8 mouse cellular contexts compared by ENCODE assay signal in genomic region chr7:3262789-3263188, GRCm38 (mm10). TPM values are rescaled to one million over a fixed set of nuclear protein-coding genes. Genes with fewer than 3 reads are reported as not detected.
DNase-seq lines count a peak whose midpoint lies in the region; ATAC-seq and TF ChIP-seq lines count a peak whose summit lies in the region.

No protein-coding gene starts in this region.

- no peak overlapping the region for H3K4me3 ChIP-seq in hindbrain, embryonic 10.5 days
- H3K4me3 ChIP-seq in hindbrain, embryonic 13.5 days: no peak overlapping the region
- H3K4me3 ChIP-seq in C2C12 (ENCODE audit: insufficient read depth, poor library complexity, severe bottlenecking): no peak overlapping the region
- no peak overlapping the region for H3K4me3 ChIP-seq in embryonic facial prominence, embryonic 10.5 days
- no peak overlapping the region for H3K4me3 ChIP-seq in midbrain, postnatal 0 days (ENCODE audit: low read depth, low read length)

- H3K4me1 ChIP-seq in hindbrain, embryonic 10.5 days (replicated peaks): peaks cover 4% of the 10 kb centered on the region; the same call in 1 of the 2 replicates
- no peaks in the 10 kb centered on the region for H3K4me1 ChIP-seq in hindbrain, embryonic 13.5 days (replicated peaks)
- 0 out of 2 replicates have a peak, but pooled peaks cover 2% of the 10 kb centered on the region for H3K4me1 ChIP-seq in embryonic facial prominence, embryonic 10.5 days
- H3K4me1 ChIP-seq in midbrain, postnatal 0 days (ENCODE audit: insufficient read depth, low read length): no peaks in the 10 kb centered on the region

- H3K79me3 ChIP-seq in C2C12 (ENCODE audit: low read depth): no peaks in the 10 kb centered on the region

- H3ac ChIP-seq in C2C12 (ENCODE audit: control insufficient read depth, insufficient read length, low read depth): no peak overlapping the region

- H3K36me3 ChIP-seq in hindbrain, embryonic 10.5 days: no peaks in the 10 kb centered on the region
- H3K36me3 ChIP-seq in hindbrain, embryonic 13.5 days: no peaks in the 10 kb centered on the region
- H3K36me3 ChIP-seq in C2C12 (ENCODE audit: control insufficient read depth, insufficient read depth): no peaks in the 10 kb centered on the region
- no peaks in the 10 kb centered on the region for H3K36me3 ChIP-seq in embryonic facial prominence, embryonic 10.5 days (replicated peaks)
- H3K36me3 ChIP-seq in midbrain, postnatal 0 days (ENCODE audit: insufficient read depth, low read length): no peaks in the 10 kb centered on the region

- no peak overlapping the region for H3K27ac ChIP-seq in hindbrain, embryonic 10.5 days
- no peak overlapping the region for H3K27ac ChIP-seq in hindbrain, embryonic 13.5 days
- no peak overlapping the region for H3K27ac ChIP-seq in embryonic facial prominence, embryonic 10.5 days (replicated peaks)
- no peak overlapping the region for H3K27ac ChIP-seq in midbrain, postnatal 0 days (ENCODE audit: low read depth, low read length)

- DNase-seq in hindbrain, embryonic 10.5 days (ENCODE audit: low spot score): peak; percentile 20
- DNase-seq in MN1 (ENCODE audit: low spot score): peak; percentile 30
- DNase-seq in embryonic facial prominence, embryonic 10.5 days (ENCODE audit: low spot score): peak; percentile 39
- DNase-seq in midbrain, postnatal 0 days (ENCODE audit: low spot score): peak; percentile 27
- DNase-seq in left cerebral cortex, adult 8-10 months (ENCODE audit: low spot score in 2 of 2): no peak
- no peak for DNase-seq in layer of hippocampus, adult 11-12 months (ENCODE audit: low spot score)

- peaks cover 10% of the 10 kb centered on the region; the same call in 1 of the 2 replicates for H3K27me3 ChIP-seq in hindbrain, embryonic 10.5 days (ENCODE audit: insufficient read depth, poor library complexity, severe bottlenecking)
- peaks cover 10% of the 10 kb centered on the region; the same call in 1 of the 2 replicates for H3K27me3 ChIP-seq in hindbrain, embryonic 13.5 days
- no peaks in the 10 kb centered on the region for H3K27me3 ChIP-seq in C2C12 (ENCODE audit: control insufficient read depth, insufficient read depth, insufficient read length)
- peaks cover 16% of the 10 kb centered on the region for H3K27me3 ChIP-seq in embryonic facial prominence, embryonic 10.5 days (replicated peaks; ENCODE audit: low read depth, poor library complexity, severe bottlenecking)
- no peaks in the 10 kb centered on the region; the same call in 1 of the 2 replicates for H3K27me3 ChIP-seq in midbrain, postnatal 0 days (ENCODE audit: insufficient read depth, low read length)

- H3K9me3 ChIP-seq in hindbrain, embryonic 10.5 days: no peaks in the 10 kb centered on the region
- no peaks in the 10 kb centered on the region for H3K9me3 ChIP-seq in hindbrain, embryonic 13.5 days
- H3K9me3 ChIP-seq in embryonic facial prominence, embryonic 10.5 days: no peaks in the 10 kb centered on the region
- no peaks in the 10 kb centered on the region for H3K9me3 ChIP-seq in midbrain, postnatal 0 days (ENCODE audit: low read length)

- no peaks in the 10 kb centered on the region for H3K79me2 ChIP-seq in C2C12 (ENCODE audit: control insufficient read depth, insufficient read depth)

- H3K9ac ChIP-seq in hindbrain, embryonic 13.5 days: no peak overlapping the region
- no peak overlapping the region for H3K9ac ChIP-seq in midbrain, postnatal 0 days (replicated peaks; ENCODE audit: low read length, poor library complexity, severe bottlenecking)

- WGBS in hindbrain, embryonic 10.5 days: 48% methylated on average over 2 of the region's 2 CpGs
- 37% methylated on average over 2 of the region's 2 CpGs for WGBS in hindbrain, embryonic 13.5 days
- 36% methylated on average over 2 of the region's 2 CpGs for WGBS in embryonic facial prominence, embryonic 10.5 days
- 35% methylated on average over 2 of the region's 2 CpGs for WGBS in midbrain, postnatal 0 days

- peak; percentile 21 for TF ChIP-seq CTCF in C2C12 (IDR thresholded peaks at IDR 0.05; ENCODE audit: control insufficient read depth, insufficient read depth, insufficient read length)
- peak; percentile 58 for TF ChIP-seq CTCF in midbrain, postnatal 0 days (IDR thresholded peaks at IDR 0.05)

- no peak for ATAC-seq in hindbrain, embryonic 13.5 days (ENCODE audit: low FRiP score)
- ATAC-seq in midbrain, postnatal 0 days (ENCODE audit: low FRiP score): no peak

- H3K4me2 ChIP-seq in hindbrain, embryonic 13.5 days: no peak overlapping the region
- H3K4me2 ChIP-seq in midbrain, postnatal 0 days (ENCODE audit: low read depth, low read length, poor library complexity, severe bottlenecking): no peak overlapping the region

TF ChIP-seq in C2C12, 6 proteins besides CTCF, POLR2A, EP300 and RAD21:
- no peak for TF ChIP-seq CEBPB (IDR thresholded peaks at IDR 0.05; ENCODE audit: low read depth)
- no peak for TF ChIP-seq MAX (IDR thresholded peaks at IDR 0.05)
- TF ChIP-seq MYOG (IDR thresholded peaks at IDR 0.05; ENCODE audit: control insufficient read depth, extremely low read depth, insufficient read length): no peak
- no peak for TF ChIP-seq MYOD1 (IDR thresholded peaks at IDR 0.05; ENCODE audit: control insufficient read depth, insufficient read length, low read depth)
- no peak for TF ChIP-seq FOSL1 (IDR thresholded peaks at IDR 0.05; ENCODE audit: insufficient read depth, low read length, poor library complexity, severe bottlenecking)
- TF ChIP-seq USF1 (IDR thresholded peaks at IDR 0.05; ENCODE audit: low read depth): no peak
TF ChIP-seq in C2C12: peak in this region for 0.

RNA-seq across cellular contexts. Expression of gene Nlrp12, which starts 13.2 kb away (rescaled TPM):
- polyA plus RNA-seq in hindbrain, embryonic 10.5 days (2016; fragmentation: Nextera tagmentation; extraction: Ambion mirVana): not detected in 2 replicates
- 0.05 TPM in 1 of 2 replicates, not detected in the other for polyA plus RNA-seq in hindbrain, embryonic 13.5 days (2015; fragmentation: Nextera tagmentation; extraction: Ambion mirVana)
- polyA plus RNA-seq in C2C12 (2012; fragmentation: generic; extraction: Trizol): 0.01 TPM
- polyA plus RNA-seq in embryonic facial prominence, embryonic 10.5 days (2016; fragmentation: Nextera tagmentation; extraction: Ambion mirVana): 0.02 TPM in 1 of 2 replicates, not detected in the other
- 0.05 and 0.16 TPM in 2 replicates for total RNA-seq in midbrain, postnatal 0 days (2014; rRNA removed)
- 0.09 TPM in 1 of 2 replicates, not detected in the other for polyA plus RNA-seq in midbrain, postnatal 0 days (2015; fragmentation: Nextera tagmentation; extraction: Ambion mirVana)
- total RNA-seq in left cerebral cortex, adult 8-10 months (2022): not detected

RNA-seq across cellular contexts. Expression of gene Myadm, which starts 26.1 kb away (rescaled TPM):
- polyA plus RNA-seq in hindbrain, embryonic 10.5 days (2016; fragmentation: Nextera tagmentation; extraction: Ambion mirVana): 33.1 and 37.7 TPM in 2 replicates
- polyA plus RNA-seq in hindbrain, embryonic 13.5 days (2015; fragmentation: Nextera tagmentation; extraction: Ambion mirVana): 29.0 and 29.8 TPM in 2 replicates
- 157 TPM for polyA plus RNA-seq in C2C12 (2012; fragmentation: generic; extraction: Trizol)
- 27.5 and 28.2 TPM in 2 replicates for polyA plus RNA-seq in embryonic facial prominence, embryonic 10.5 days (2016; fragmentation: Nextera tagmentation; extraction: Ambion mirVana)
- total RNA-seq in midbrain, postnatal 0 days (2014; rRNA removed): 27.4 and 39.4 TPM in 2 replicates
- polyA plus RNA-seq in midbrain, postnatal 0 days (2015; fragmentation: Nextera tagmentation; extraction: Ambion mirVana): 24.2 and 27.2 TPM in 2 replicates
- total RNA-seq in left cerebral cortex, adult 8-10 months (2022): 10 to 100 TPM; 42.1 to 50.5 (median 47.1) TPM

RNA-seq across cellular contexts. Expression of gene Prkcg, which starts 26.2 kb away (rescaled TPM):
- polyA plus RNA-seq in hindbrain, embryonic 10.5 days (2016; fragmentation: Nextera tagmentation; extraction: Ambion mirVana): 0.30 and 0.47 TPM in 2 replicates
- 0.81 and 0.83 TPM in 2 replicates for polyA plus RNA-seq in hindbrain, embryonic 13.5 days (2015; fragmentation: Nextera tagmentation; extraction: Ambion mirVana)
- 0.40 TPM for polyA plus RNA-seq in C2C12 (2012; fragmentation: generic; extraction: Trizol)
- 0.36 and 0.44 TPM in 2 replicates for polyA plus RNA-seq in embryonic facial prominence, embryonic 10.5 days (2016; fragmentation: Nextera tagmentation; extraction: Ambion mirVana)
- total RNA-seq in midbrain, postnatal 0 days (2014; rRNA removed): 11.5 and 12.5 TPM in 2 replicates
- 6.0 and 7.4 TPM in 2 replicates for polyA plus RNA-seq in midbrain, postnatal 0 days (2015; fragmentation: Nextera tagmentation; extraction: Ambion mirVana)
- 100 to 1,000 TPM; 228 to 253 (median 241) TPM for total RNA-seq in left cerebral cortex, adult 8-10 months (2022)

Comparison
In these comparisons a context has a peak if more than half of its experiments do, and no peak if none do; other contexts are left out.
1. DNase-seq: peak in hindbrain, embryonic 10.5 days (single experiment), MN1 (single experiment), embryonic facial prominence, embryonic 10.5 days (single experiment) and midbrain, postnatal 0 days (single experiment); none in left cerebral cortex, adult 8-10 months (0 of 2) and layer of hippocampus, adult 11-12 months (single experiment).